Mouse (Mus musculus) embryonic facial prominence, embryonic 13.5 days (tissue): ENCODE measurements around the gene Bpifa1. TPM values are rescaled to one million over a fixed set of nuclear protein-coding genes. Genes with fewer than 3 reads are reported as not detected.

Experiments
- polyA plus RNA-seq: library from polyadenylated mRNA; unstranded; fragments of >200 nt; fragmentation: Nextera tagmentation; extraction: Ambion mirVana; gene quantifications from 2 replicates; pipeline ENCODE4 v1.2.1, GENCODE M21; 2015

Gene Bpifa1
- polyA plus RNA-seq, 1 experiment from 2014 or later, result 4.7 TPM

Other genes starting within 250 kb of the Bpifa1 start
- not detected in 2 replicates for gene Bpifb6, start 242.5 kb upstream of the Bpifa1 start, polyA plus RNA-seq
- not detected in 2 replicates for gene Bpifb3, start 224.7 kb upstream of the Bpifa1 start, polyA plus RNA-seq
- gene Bpifb4, start 204.7 kb upstream of the Bpifa1 start, polyA plus RNA-seq, result not detected in 2 replicates
- not detected in 2 replicates for gene Bpifa6, start 167.9 kb upstream of the Bpifa1 start, polyA plus RNA-seq
- not detected in 2 replicates for gene Bpifa2, start 134.6 kb upstream of the Bpifa1 start, polyA plus RNA-seq
- not detected in 2 replicates for gene Bpifa3, start 12.5 kb upstream of the Bpifa1 start, polyA plus RNA-seq
- gene Bpifa5, start 19.7 kb downstream of the Bpifa1 start, polyA plus RNA-seq, result not detected in 2 replicates
- gene Bpifb1, start 47.9 kb downstream of the Bpifa1 start, polyA plus RNA-seq, result not detected in 2 replicates
- 0.24 and 0.37 TPM in 2 replicates for gene Bpifb5, start 80.9 kb downstream of the Bpifa1 start, polyA plus RNA-seq
- not detected in 2 replicates for gene Bpifb9a, start 115.0 kb downstream of the Bpifa1 start, polyA plus RNA-seq
- not detected in 2 replicates for gene Bpifb9b, start 164.3 kb downstream of the Bpifa1 start, polyA plus RNA-seq
- gene Cdk5rap1, start 230.1 kb downstream of the Bpifa1 start, polyA plus RNA-seq, result 18.5 and 22.4 TPM in 2 replicates